Mouse (Mus musculus): ENCODE results near the gene Mylk.

DNA sequence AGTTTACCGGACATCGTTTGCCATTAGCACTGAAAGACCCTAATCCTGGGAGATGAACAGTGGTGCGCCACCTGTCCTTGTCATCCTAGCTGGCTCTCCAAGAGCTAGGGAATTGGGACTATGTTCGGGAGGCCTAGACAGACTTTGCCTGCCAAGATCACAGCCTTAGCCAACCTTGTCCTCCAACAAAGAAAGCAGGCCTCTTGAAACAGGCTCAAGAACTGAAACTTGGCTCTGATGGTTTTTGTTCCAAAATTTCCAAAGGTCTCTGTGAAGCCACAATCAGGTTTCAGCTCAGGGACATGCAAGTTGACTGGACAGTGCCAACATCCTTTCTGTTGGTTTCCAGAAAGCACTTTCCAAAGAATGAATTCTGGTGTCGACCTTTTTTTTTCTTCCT lies 247.8 kb downstream of the Mylk start:
- TF ChIP-seq ZNF384 (IDR thresholded peaks at IDR 0.05; ENCODE audit: low read depth, low read length) (no peak), ZC3H11A (IDR thresholded peaks at IDR 0.05; ENCODE audit: borderline replicate concordance, low read depth, low read length) (no peak)
